25 mouse cellular contexts compared by ENCODE assay signal in the genomic region with DNA sequence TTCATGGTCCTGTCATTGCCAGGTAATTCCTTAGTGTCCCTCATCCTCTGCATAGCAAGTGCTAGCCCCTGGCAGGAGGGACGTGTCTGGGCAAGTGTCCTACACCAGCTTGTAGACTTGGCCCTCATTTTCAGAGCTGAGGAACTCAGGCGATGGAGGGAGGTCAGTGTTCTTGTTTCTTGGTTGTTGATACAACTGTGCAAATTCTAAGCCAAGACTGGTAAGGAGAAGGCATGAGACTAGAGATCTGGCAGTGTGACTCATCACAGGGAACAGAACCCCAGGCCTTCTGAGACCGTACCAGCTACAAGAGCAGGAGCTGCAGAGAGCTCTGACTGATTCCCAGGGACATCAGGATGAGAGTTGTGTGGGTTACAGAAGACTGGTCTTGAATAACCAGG. TPM values are rescaled to one million over a fixed set of nuclear protein-coding genes. Genes with fewer than 3 reads are reported as not detected.
DNase-seq lines count a peak whose midpoint lies in the region; ATAC-seq and TF ChIP-seq lines count a peak whose summit lies in the region.
"Had no signal": no experiment of that assay in that cellular context is flagged by ENCODE, and none has a peak within 500 bp of the region (broad histone marks: within the 10 kb centered on the region; RNA-seq: fewer than 3 reads in every experiment).

No protein-coding gene starts in this region.

- no peak for TF ChIP-seq CTCF in left cerebral cortex, adult 2 months (IDR thresholded peaks at IDR 0.05)

- peak overlapping the region; percentile 78 for H3K27ac ChIP-seq in left cerebral cortex, adult 2 months
- H3K27ac ChIP-seq: forebrain, embryonic 12.5 days; kidney, postnatal 0 days; macrophage; neural tube, embryonic 15.5 days had no signal

- DNase-seq in cerebellum, adult 18-20 months = peak; percentile 45 to 49
- DNase-seq in left cerebral cortex, adult 2 months (ENCODE audit: extremely low spot score in 1 of 2, low spot score in 2 of 2) = no peak
- DNase-seq in left cerebral cortex, adult 9 months (ENCODE audit: low spot score in 2 of 2) = no peak
- peak; percentile 63 for DNase-seq in cerebellum, adult 9-10 months
- peak; percentile 24 for DNase-seq in fibroblast of lung, adult 2 months (ENCODE audit: low read depth)
- no peak for DNase-seq in urinary bladder, postnatal 25 days (ENCODE audit: low spot score)
- DNase-seq: adrenal gland, adult 2 months; gastrocnemius, postnatal 14 days; heart, adult 11 months; heart, postnatal 10 days; kidney, adult 2 months; right cerebral cortex, adult 18-20 months; thymus, adult 18-20 months; thymus, postnatal 36 days had no signal

- H3K4me3 ChIP-seq in left cerebral cortex, adult 2 months = no peak overlapping the region
- H3K4me3 ChIP-seq: forebrain, embryonic 12.5 days; heart, embryonic 12.5 days; myocyte; neural tube, embryonic 15.5 days had no signal

- ATAC-seq in cerebellum, adult (ENCODE audit: insufficient number of reproducible peaks, low FRiP score, low TSS enrichment) = no peak
- no peak for ATAC-seq in erythroblast, adult 5-6 weeks (replicated peaks; ENCODE audit: low FRiP score, poor library complexity, severe bottlenecking)
- ATAC-seq: CD4-positive, CD25-positive, alpha-beta regulatory T cell, adult 4 months; midbrain, embryonic 16.5 days; Patski had no signal

- intact Hi-C loops in left cerebral cortex, adult 2 months (cut with DNase I) = loop anchor here (5.0 kb wide), 3 partner anchors 219 to 429 kb away; no protein-coding TSS in a partner anchor

RNA-seq across cellular contexts. Expression of gene Olfm1, which starts 8.6 kb away (rescaled TPM):
- total RNA-seq in left cerebral cortex, adult 2 months (2021) = 1,000 to 10,000 TPM; 1,521 to 1,595 TPM
- total RNA-seq in erythroblast, adult 5-6 weeks (2015; ENCODE audit: low replicate concordance) = 6.5 and 7.5 TPM in 2 replicates
- total RNA-seq in erythroblast, adult 5-6 weeks (2017; ENCODE audit: low replicate concordance) = 2.0 and 4.7 TPM in 2 replicates

Comparison
In these comparisons a context has a peak if more than half of its experiments do, and no peak if none do; other contexts are left out.
1. DNase-seq: peak in cerebellum, adult 18-20 months (2 of 2), cerebellum, adult 9-10 months (single experiment) and fibroblast of lung, adult 2 months (single experiment); none in left cerebral cortex, adult 2 months (0 of 2), left cerebral cortex, adult 9 months (0 of 2) and urinary bladder, postnatal 25 days (single experiment).
2. RNA of gene Olfm1, which starts 8.6 kb away (total RNA-seq): 1,521 to 1,595 TPM in left cerebral cortex, adult 2 months; 2.0 to 7.5 TPM in erythroblast, adult 5-6 weeks; every median in the first group is over 100 times any median in the second.